Mouse (Mus musculus) C2C12 (cell line): Measurements from ENCODE around the gene Rae1. TPM values are rescaled to one million over a fixed set of nuclear protein-coding genes. Genes with fewer than 3 reads are reported as not detected.

Experiments used
- H3K27me3 ChIP-seq: one replicate; pipeline ENCODE4 v1.6.1; 2011; ENCODE audit not compliant: control insufficient read depth, insufficient read depth, insufficient read length
- H3K36me3 ChIP-seq: one replicate; pipeline ENCODE4 v1.6.1; 2011; ENCODE audit not compliant: control insufficient read depth, insufficient read depth
- H3K4me3 ChIP-seq: one replicate; pipeline ENCODE4 v1.5.1; 2011; ENCODE audit warnings: mild to moderate bottlenecking, control low read depth; ENCODE audit not compliant: poor library complexity, insufficient read depth, severe bottlenecking
- H3K79me2 ChIP-seq: one replicate; pipeline ENCODE4 v1.6.1; 2011; ENCODE audit not compliant: control insufficient read depth, insufficient read depth
- H3K79me3 ChIP-seq: one replicate; pipeline ENCODE4 v1.6.1; 2011; ENCODE audit warnings: low read depth, control low read depth
- H3ac ChIP-seq: one replicate; pipeline ENCODE3; 2011; ENCODE audit warnings: low read depth; ENCODE audit not compliant: control insufficient read depth, insufficient read length
- CEBPB ChIP-seq: IDR thresholded peaks from one replicate; pipeline ENCODE4 v1.6.1; 2011; ENCODE audit warnings: low read depth, mild to moderate bottlenecking, control low read depth, moderate library complexity
- CTCF ChIP-seq: IDR thresholded peaks from one replicate; pipeline ENCODE4 v1.5.1; 2011; ENCODE audit not compliant: control insufficient read depth, insufficient read depth, insufficient read length
- FOSL1 ChIP-seq: IDR thresholded peaks from one replicate; pipeline ENCODE4 v1.8.0; 2011; ENCODE audit warnings: mild to moderate bottlenecking, low read length; ENCODE audit not compliant: poor library complexity, insufficient read depth, severe bottlenecking
- MAX ChIP-seq: IDR thresholded peaks from one replicate; pipeline ENCODE4 v1.6.1; 2011; ENCODE audit warnings: mild to moderate bottlenecking, control low read depth
- MYOD1 ChIP-seq: IDR thresholded peaks from one replicate; pipeline ENCODE4 v1.6.1; 2011; ENCODE audit warnings: low read depth; ENCODE audit not compliant: control insufficient read depth, insufficient read length
- MYOG ChIP-seq: IDR thresholded peaks from one replicate; pipeline ENCODE4 v1.6.1; 2011; ENCODE audit not compliant: control insufficient read depth, insufficient read length; ENCODE audit errors: extremely low read depth
- USF1 ChIP-seq: IDR thresholded peaks from one replicate; pipeline ENCODE4 v1.6.1; 2011; ENCODE audit warnings: low read depth, mild to moderate bottlenecking, control low read depth, moderate library complexity
- polyA plus RNA-seq: library from polyadenylated mRNA; unstranded; fragments of >200 nt; fragmentation: generic; extraction: Trizol; gene quantifications from one replicate; pipeline ENCODE4 v1.2.1, GENCODE M21; 2012; ENCODE audit warnings: missing spikeins

The Rae1 gene
- polyA plus RNA-seq, 1 experiment, result 83.7 TPM

GRCm38 (mm10) chr2:173044198-173044970, 44.5 kb downstream of the Rae1 start:
- Histone ChIP-seq H3K79me2 (no peaks in the 10 kb centered on the region), H3K4me3 (no peak overlapping the region), H3K27me3 (no peaks in the 10 kb centered on the region), H3K36me3 (no peaks in the 10 kb centered on the region), H3K79me3 (no peaks in the 10 kb centered on the region), H3ac (no peak overlapping the region)
- TF ChIP-seq CTCF (no peak), MAX (no peak), MYOG (no peak), MYOD1 (no peak), CEBPB (no peak), USF1 (no peak), FOSL1 (no peak)

DNA sequence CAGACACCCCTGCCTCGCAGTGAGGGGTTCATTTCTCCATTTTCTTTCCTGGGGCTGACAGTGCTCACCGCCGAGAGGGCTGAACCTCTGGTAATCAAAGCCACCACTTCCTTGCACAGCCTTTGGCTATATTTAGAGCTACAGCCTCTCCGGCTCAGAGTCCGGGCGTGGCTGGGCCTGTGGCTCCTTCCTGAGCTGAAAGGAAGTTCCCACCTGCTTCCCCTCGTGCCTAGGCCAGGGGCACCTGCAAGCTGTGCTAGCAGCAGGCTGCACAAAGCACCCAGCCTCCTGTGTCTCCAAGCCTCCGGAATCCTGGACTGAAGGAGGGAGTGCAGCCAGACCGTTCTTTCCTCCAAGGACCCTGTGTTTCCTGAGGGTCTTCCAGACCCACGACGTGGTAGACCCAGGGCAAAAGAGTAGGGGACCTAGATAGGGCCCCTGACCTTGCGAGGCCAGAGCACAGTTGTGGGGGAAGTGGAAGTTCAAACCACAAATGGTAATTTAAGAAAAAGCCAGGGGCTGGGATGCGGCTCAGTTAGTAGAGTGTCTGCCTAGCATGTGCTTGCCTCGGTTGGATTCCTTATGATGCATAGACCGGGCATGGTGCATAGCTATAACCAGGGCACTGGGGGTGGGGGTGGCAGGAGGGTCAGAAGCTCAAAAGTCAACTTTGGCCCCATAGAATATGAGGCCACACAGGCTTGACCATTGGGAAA, 46.8 kb downstream of the Rae1 start:
- no peaks in the 10 kb centered on the region for H3K36me3 ChIP-seq
- TF ChIP-seq MAX (no peak), CEBPB (no peak), CTCF (no peak), MYOG (no peak), FOSL1 (no peak)
- H3K79me3 ChIP-seq, result no peaks in the 10 kb centered on the region
- H3ac ChIP-seq, result no peak overlapping the region
- peaks cover 6% of the 10 kb centered on the region for H3K27me3 ChIP-seq
- no peaks in the 10 kb centered on the region for H3K79me2 ChIP-seq
- no peak overlapping the region for H3K4me3 ChIP-seq

GRCm38 (mm10) chr2:173047471-173047870, 47.6 kb downstream of the Rae1 start:
- Histone ChIP-seq H3ac (no peak overlapping the region), H3K79me3 (no peaks in the 10 kb centered on the region), H3K27me3 (peaks cover 6% of the 10 kb centered on the region), H3K4me3 (no peak overlapping the region), H3K36me3 (no peaks in the 10 kb centered on the region), H3K79me2 (no peaks in the 10 kb centered on the region)
- TF ChIP-seq MYOG (no peak), CTCF (no peak), CEBPB (no peak), USF1 (no peak), MAX (no peak), MYOD1 (no peak), FOSL1 (no peak)

- Histone ChIP-seq H3K79me3 (no peaks in the 10 kb centered on the region), H3K79me2 (no peaks in the 10 kb centered on the region), H3K36me3 (no peaks in the 10 kb centered on the region), H3ac (no peak overlapping the region), H3K27me3 (peaks cover 6% of the 10 kb centered on the region), H3K4me3 (no peak overlapping the region)
- TF ChIP-seq USF1 (no peak), MAX (no peak), FOSL1 (no peak), CEBPB (no peak), CTCF (no peak), MYOD1 (no peak), MYOG (no peak)
Observed at GRCm38 (mm10) chr2:173048041-173048745, 48.3 kb downstream of the Rae1 start.

GRCm38 (mm10) chr2:173049231-173049630, 49.3 kb downstream of the Rae1 start:
- H3K27me3 ChIP-seq, result peaks cover 11% of the 10 kb centered on the region
- TF ChIP-seq MYOG, result no peak
- TF ChIP-seq CTCF, result no peak
- TF ChIP-seq FOSL1, result no peak
- no peak for TF ChIP-seq MYOD1
- no peak for TF ChIP-seq USF1
- no peak for TF ChIP-seq CEBPB
- TF ChIP-seq MAX, result no peak
- H3K79me3 ChIP-seq, result no peaks in the 10 kb centered on the region
- no peaks in the 10 kb centered on the region for H3K36me3 ChIP-seq
- no peak overlapping the region for H3K4me3 ChIP-seq
- H3ac ChIP-seq, result no peak overlapping the region
- H3K79me2 ChIP-seq, result no peaks in the 10 kb centered on the region
